Mouse (Mus musculus): ENCODE data around the gene Angpt4. TPM values are rescaled to one million over a fixed set of nuclear protein-coding genes. Genes with fewer than 3 reads are reported as not detected.

Gene Angpt4
- under 1 TPM in 3 of 4 experiments, not detected in 1; 0.14 to 0.22 (median 0.16) TPM for total RNA-seq (2022)

- no peak for DNase-seq (ENCODE audit: low spot score)
These were observed at the start of gene Angpt4 for GRCm38 (mm10) chr2:151910919-151911500. Gene Angpt4, plus strand, starts transcription at chr2:151911210.

GRCm38 (mm10) chr2:151862257-151862810, 48.7 kb upstream of the Angpt4 start:
- DNase-seq (ENCODE audit: low spot score) = no peak

GRCm38 (mm10) chr2:151864941-151865340, 46.1 kb upstream of the Angpt4 start:
- no peak for DNase-seq (ENCODE audit: low spot score)

- DNase-seq (ENCODE audit: low spot score) = no peak
These were observed 44.5 kb upstream of the Angpt4 start for GRCm38 (mm10) chr2:151866487-151866886.

- DNase-seq (ENCODE audit: low spot score) = no peak
These were observed 42.8 kb upstream of the Angpt4 start for GRCm38 (mm10) chr2:151868196-151868595.

GRCm38 (mm10) chr2:151874551-151874950, 36.5 kb upstream of the Angpt4 start:
- DNase-seq (ENCODE audit: low spot score) = peak; percentile 9

- DNase-seq (ENCODE audit: low spot score) = peak; percentile 36
These were observed 35.0 kb upstream of the Angpt4 start for GRCm38 (mm10) chr2:151876012-151876485.

GRCm38 (mm10) chr2:151878645-151879044, 32.4 kb upstream of the Angpt4 start:
- no peak for DNase-seq (ENCODE audit: low spot score)

GRCm38 (mm10) chr2:151879760-151880159, 31.2 kb upstream of the Angpt4 start:
- no peak for DNase-seq (ENCODE audit: low spot score)

GRCm38 (mm10) chr2:151891031-151891430, 20.0 kb upstream of the Angpt4 start:
- no peak for DNase-seq (ENCODE audit: low spot score)

- no peak for DNase-seq (ENCODE audit: low spot score)
These were observed 17.8 kb upstream of the Angpt4 start for GRCm38 (mm10) chr2:151893122-151893774.

- no peak for DNase-seq (ENCODE audit: low spot score)
These were observed 16.6 kb upstream of the Angpt4 start for GRCm38 (mm10) chr2:151894209-151894980.

GRCm38 (mm10) chr2:151895911-151896310, 15.1 kb upstream of the Angpt4 start:
- DNase-seq (ENCODE audit: low spot score) = no peak

GRCm38 (mm10) chr2:151898106-151898505, 12.9 kb upstream of the Angpt4 start:
- no peak for DNase-seq (ENCODE audit: low spot score)

GRCm38 (mm10) chr2:151900845-151901244, 10.2 kb upstream of the Angpt4 start:
- DNase-seq (ENCODE audit: low spot score) = no peak

GRCm38 (mm10) chr2:151903267-151903666, 7.7 kb upstream of the Angpt4 start:
- DNase-seq (ENCODE audit: low spot score) = no peak

- no peak for DNase-seq (ENCODE audit: low spot score)
These were observed 7.1 kb upstream of the Angpt4 start for GRCm38 (mm10) chr2:151903933-151904332.

- no peak for DNase-seq (ENCODE audit: low spot score)
These were observed 6.4 kb upstream of the Angpt4 start for GRCm38 (mm10) chr2:151904636-151905035.

- DNase-seq (ENCODE audit: low spot score) = no peak
These were observed 4.0 kb upstream of the Angpt4 start for GRCm38 (mm10) chr2:151907020-151907419.

- DNase-seq (ENCODE audit: low spot score) = no peak
These were observed 1.6 kb upstream of the Angpt4 start for GRCm38 (mm10) chr2:151909386-151909785.

- DNase-seq (ENCODE audit: low spot score) = no peak
These were observed 512 bp upstream of the Angpt4 start for GRCm38 (mm10) chr2:151910498-151910897.

- no peak for DNase-seq (ENCODE audit: low spot score)
These were observed 741 bp downstream of the Angpt4 start for GRCm38 (mm10) chr2:151911751-151912150.
